Mouse (Mus musculus) CD8-positive naive resting alpha-beta T cell, adult 57 days (primary cell): ENCODE measurements around the gene Vdac1. TPM values are rescaled to one million over a fixed set of nuclear protein-coding genes. Genes with fewer than 3 reads are reported as not detected.

Experiments used
- total RNA-seq: library from RNA; stranded (reverse); gene quantifications from one replicate; pipeline ENCODE4 v1.2.4, GENCODE M21; 2023

Gene Vdac1
- 57.6 TPM for total RNA-seq

DNA sequence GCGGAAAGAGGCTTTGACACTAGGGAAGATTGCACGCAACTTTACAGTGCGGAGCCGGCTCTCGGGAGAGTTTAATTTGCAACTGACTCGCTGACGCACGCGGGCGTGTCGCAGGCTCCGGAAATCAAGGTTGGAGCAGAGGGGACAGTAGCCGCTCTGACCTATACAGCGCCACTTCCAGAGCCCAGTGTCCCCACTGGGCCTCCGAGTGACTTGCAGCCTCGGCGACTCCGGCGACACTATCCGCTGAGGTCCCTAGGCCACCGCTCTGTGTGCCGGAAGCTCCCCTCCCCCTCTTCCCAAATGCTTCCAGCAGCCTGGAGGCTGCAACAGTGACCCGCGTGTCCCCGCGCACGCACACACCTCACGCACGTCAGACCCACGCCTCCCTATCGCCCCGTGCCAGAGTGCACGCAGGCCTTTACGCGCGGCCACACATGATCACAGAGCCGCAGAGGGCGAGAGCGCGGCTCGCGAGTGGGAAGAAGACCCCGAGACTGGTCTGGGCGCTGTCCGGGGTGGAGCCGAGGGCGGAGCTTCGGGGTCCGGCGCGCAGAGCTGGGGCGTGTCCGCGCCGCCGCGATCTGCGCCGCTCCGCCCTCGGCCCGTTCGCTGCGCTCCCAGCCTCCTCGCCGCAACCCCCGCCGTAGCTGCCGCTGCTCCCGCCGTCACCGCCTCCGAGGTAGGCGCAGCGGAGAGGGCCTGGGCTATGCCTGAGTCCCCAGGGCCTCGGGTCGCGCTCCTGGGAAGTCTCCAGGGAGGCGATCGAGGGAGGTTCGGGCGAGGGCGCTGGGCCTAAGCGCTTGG lies at the start of gene Vdac1:
Gene Vdac1, plus strand, starts transcription at position 390 of the 807 bp plus-strand sequence.

DNA sequence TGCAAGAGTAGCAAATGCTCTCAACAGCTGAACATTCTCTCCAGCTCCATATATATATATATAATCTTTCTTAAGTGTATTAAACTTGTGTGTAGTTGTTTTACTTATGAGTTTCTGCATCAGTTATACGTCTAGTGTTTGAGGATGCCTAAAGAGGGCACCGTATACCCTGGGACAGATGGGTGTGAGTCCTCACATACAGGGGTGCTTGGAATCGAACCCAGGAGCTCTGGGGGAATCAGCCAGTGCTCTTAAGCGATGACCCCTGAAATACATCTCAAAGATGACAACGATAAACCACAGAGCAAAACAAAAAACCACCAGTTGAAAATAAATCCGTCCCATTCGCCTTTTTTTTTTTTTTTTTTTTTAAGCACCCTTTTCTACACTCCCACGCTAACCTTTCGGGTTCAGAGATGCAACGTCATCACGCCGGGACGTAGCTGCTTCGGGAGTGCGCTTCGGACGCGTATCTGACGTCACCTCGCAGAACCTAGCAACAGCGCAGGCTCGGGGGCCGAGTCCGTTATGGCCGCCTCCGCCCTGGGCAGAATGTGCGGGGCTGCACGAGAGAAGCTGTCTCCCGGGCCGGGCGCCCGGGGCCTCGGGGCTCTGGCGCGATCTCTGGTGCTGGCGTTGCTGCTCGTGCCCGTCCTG lies 35.4 kb downstream of the Vdac1 start, which contains the start of gene 9530068E07Rik:
Gene 9530068E07Rik, plus strand, starts transcription at position 489 of the 657 bp plus-strand sequence.

Other genes starting within 250 kb of the Vdac1 start
- not detected for gene Olfr1373, start 215.3 kb upstream of the Vdac1 start, total RNA-seq
- not detected for gene Olfr1371, start 146.9 kb upstream of the Vdac1 start, total RNA-seq
- 194 TPM for gene Skp1a, start 128.9 kb upstream of the Vdac1 start, total RNA-seq
- gene Tcf7, start 77.8 kb upstream of the Vdac1 start, total RNA-seq: 1,216 TPM
- gene 9530068E07Rik, start 35.6 kb downstream of the Vdac1 start, total RNA-seq: 43.9 TPM